ENCODE assay signal across 7 mouse cellular contexts in genomic region chr7:82272875-82273274, GRCm38 (mm10).
A peak's percentile ranks its signal among the peaks of the same experiment; 100 is the strongest.
DNase-seq lines count a peak whose midpoint lies in the region; TF ChIP-seq lines count a peak whose summit lies in the region.
"Not testable (repeated sequence)": the region's sequence is repeated elsewhere in the genome, so short reads cannot be mapped to it uniquely, and the experiment has no call there.

No protein-coding gene starts in this region.

- peak; percentile 79 for TF ChIP-seq CTCF in layer of hippocampus, adult 2 months (conservative IDR thresholded peaks at IDR 0.05)

- peak; percentile 31 for DNase-seq in ZHBTc4 (ENCODE audit: low read depth, low spot score)
- peak; percentile 78 to 88 for DNase-seq in cerebellum, postnatal 10 days
- DNase-seq in frontal cortex, postnatal 36 days (ENCODE audit: low spot score in 2 of 2) = peak; percentile 14 to 54
- DNase-seq in hindlimb bud, embryonic 11.5 days (ENCODE audit: extremely low spot score, low read depth, low spot score) = peak; percentile 16
- DNase-seq in layer of hippocampus, adult 2 months (ENCODE audit: low spot score in 2 of 2) = peak; percentile 14 to 53
- DNase-seq in lung, postnatal 14 days = peak; percentile 59
- DNase-seq in right cerebral cortex, adult 18-20 months = peak; percentile 30

- not testable (repeated sequence) for H3K4me3 ChIP-seq in layer of hippocampus, adult 2 months

- not testable (repeated sequence) for H3K27ac ChIP-seq in layer of hippocampus, adult 2 months

Comparison
In these comparisons a context has a peak if more than half of its experiments do, and no peak if none do; other contexts are left out.
1. DNase-seq: peak in every context shown above with its lines; median percentile 83 in cerebellum, postnatal 10 days; 59 in lung, postnatal 14 days; 34 in frontal cortex, postnatal 36 days; 34 in layer of hippocampus, adult 2 months; 31 in ZHBTc4; 30 in right cerebral cortex, adult 18-20 months; 16 in hindlimb bud, embryonic 11.5 days.